Mouse (Mus musculus): ENCODE data around the gene Olfr137. TPM values are rescaled to one million over a fixed set of nuclear protein-coding genes. Genes with fewer than 3 reads are reported as not detected.

Gene Olfr137
- polyA plus RNA-seq (2014; fragmentation: Illumina TruSeq; extraction: RNeasy Lipid Tissue Mini Kit (QIAGEN cat#74804); ENCODE audit: low read depth, low replicate concordance): not detected

GRCm38 (mm10) chr17:38307470-38307869, at the start of gene Olfr137:
TSS of gene Olfr137 (minus strand) at chr17:38307570.

GRCm38 (mm10) chr17:38329531-38329930, 22.2 kb upstream of the Olfr137 start, which contains the start of gene Olfr136:
TSS of gene Olfr136 (plus strand) at chr17:38329831.

GRCm38 (mm10) chr17:38260735-38261134, 46.6 kb downstream of the Olfr137 start, which contains the start of gene Olfr138:
TSS of gene Olfr138 (plus strand) at chr17:38261035.

Other genes starting within 250 kb of the Olfr137 start
- not detected for gene Olfr129, start 247.5 kb downstream of the Olfr137 start, polyA plus RNA-seq (2014; fragmentation: Illumina TruSeq; extraction: RNeasy Lipid Tissue Mini Kit (QIAGEN cat#74804); ENCODE audit: low read depth, low replicate concordance)
- not detected for gene Olfr130, start 243.6 kb downstream of the Olfr137 start, polyA plus RNA-seq (2014; fragmentation: Illumina TruSeq; extraction: RNeasy Lipid Tissue Mini Kit (QIAGEN cat#74804); ENCODE audit: low read depth, low replicate concordance)
- gene Olfr131, start 218.9 kb downstream of the Olfr137 start, polyA plus RNA-seq (2014; fragmentation: Illumina TruSeq; extraction: RNeasy Lipid Tissue Mini Kit (QIAGEN cat#74804); ENCODE audit: low read depth, low replicate concordance): not detected
- gene Olfr132, start 173.0 kb downstream of the Olfr137 start, polyA plus RNA-seq (2014; fragmentation: Illumina TruSeq; extraction: RNeasy Lipid Tissue Mini Kit (QIAGEN cat#74804); ENCODE audit: low read depth, low replicate concordance): not detected
- gene Olfr133, start 162.3 kb downstream of the Olfr137 start, polyA plus RNA-seq (2014; fragmentation: Illumina TruSeq; extraction: RNeasy Lipid Tissue Mini Kit (QIAGEN cat#74804); ENCODE audit: low read depth, low replicate concordance): not detected
- not detected for gene Olfr134, start 136.2 kb downstream of the Olfr137 start, polyA plus RNA-seq (2014; fragmentation: Illumina TruSeq; extraction: RNeasy Lipid Tissue Mini Kit (QIAGEN cat#74804); ENCODE audit: low read depth, low replicate concordance)
- not detected for gene Olfr135, start 103.2 kb downstream of the Olfr137 start, polyA plus RNA-seq (2014; fragmentation: Illumina TruSeq; extraction: RNeasy Lipid Tissue Mini Kit (QIAGEN cat#74804); ENCODE audit: low read depth, low replicate concordance)
- gene Olfr138, start 46.5 kb downstream of the Olfr137 start, polyA plus RNA-seq (2014; fragmentation: Illumina TruSeq; extraction: RNeasy Lipid Tissue Mini Kit (QIAGEN cat#74804); ENCODE audit: low read depth, low replicate concordance): not detected
- not detected for gene Olfr136, start 22.3 kb upstream of the Olfr137 start, polyA plus RNA-seq (2014; fragmentation: Illumina TruSeq; extraction: RNeasy Lipid Tissue Mini Kit (QIAGEN cat#74804); ENCODE audit: low read depth, low replicate concordance)
- not detected for gene Esp36, start 112.6 kb upstream of the Olfr137 start, polyA plus RNA-seq (2014; fragmentation: Illumina TruSeq; extraction: RNeasy Lipid Tissue Mini Kit (QIAGEN cat#74804); ENCODE audit: low read depth, low replicate concordance)
- gene Esp34, start 246.6 kb upstream of the Olfr137 start, polyA plus RNA-seq (2014; fragmentation: Illumina TruSeq; extraction: RNeasy Lipid Tissue Mini Kit (QIAGEN cat#74804); ENCODE audit: low read depth, low replicate concordance): not detected